Mouse (Mus musculus) mouse embryonic stem cell (cell line): ENCODE data around the gene Rad23b.

Experiments used
- in situ Hi-C, 2 experiments: fragments of 300-500 bp; cut with MboI; formaldehyde crosslinking; loops; 1 replicate in 1 of 2; 3 replicates in 1 of 2; pipeline ENCODE4 v1.14.3; 2019 to 2020; ENCODE audit warnings: low sequenced_read_pairs in 2 of 2, low pct_unique_long_range_greater_than_20kb in 1 of 2, mixed read lengths in 1 of 2; ENCODE audit not compliant: unreplicated experiment in 1 of 2

Rad23b gene

DNA sequence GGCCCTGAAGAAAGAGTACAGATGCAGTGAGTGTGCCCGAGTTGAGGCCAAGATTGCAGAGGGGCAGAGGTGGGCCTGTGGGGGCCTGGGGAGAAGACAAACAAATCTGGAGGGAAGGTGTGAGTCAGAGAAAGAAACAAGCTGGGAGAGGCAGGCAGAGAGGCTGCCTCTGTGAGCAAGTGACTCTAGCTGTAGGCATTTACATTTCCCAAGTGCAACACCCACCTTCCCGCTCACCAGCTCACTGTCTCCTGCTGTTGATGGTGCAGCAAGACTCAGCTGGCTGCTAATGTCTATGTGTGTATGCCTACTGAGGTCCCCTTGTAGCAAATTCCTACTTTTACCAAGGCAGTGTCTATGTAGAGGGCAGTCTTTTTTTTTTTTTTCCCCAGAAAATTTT is 58.2 kb downstream of the Rad23b start:
- in situ Hi-C loops = loop anchor here in 1 of 2 experiments (25.0 kb wide), 1 partner anchor 1079 kb away; no protein-coding TSS in a partner anchor

DNA sequence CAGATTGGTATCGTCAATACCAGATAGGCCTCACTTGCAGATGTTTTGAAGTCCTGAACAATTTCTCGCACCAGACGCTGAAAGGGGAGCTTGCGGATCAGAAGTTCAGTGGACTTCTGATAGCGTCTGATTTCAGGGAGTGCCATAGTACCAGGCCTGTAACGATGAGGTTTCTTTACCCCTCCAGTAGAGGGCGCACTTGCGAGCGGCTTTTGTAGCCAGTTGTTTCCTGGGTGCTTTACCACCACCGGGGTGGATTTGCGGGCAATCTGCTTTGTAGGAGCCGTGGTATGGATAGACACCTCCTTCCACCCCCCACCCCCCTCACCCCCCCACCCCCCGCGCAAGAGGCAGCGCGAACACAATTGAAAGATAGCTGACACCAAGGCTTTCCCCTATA is 59.2 kb downstream of the Rad23b start:
- in situ Hi-C loops = loop anchor here in 1 of 2 experiments (25.0 kb wide), 1 partner anchor 1078 kb away; no protein-coding TSS in a partner anchor

DNA sequence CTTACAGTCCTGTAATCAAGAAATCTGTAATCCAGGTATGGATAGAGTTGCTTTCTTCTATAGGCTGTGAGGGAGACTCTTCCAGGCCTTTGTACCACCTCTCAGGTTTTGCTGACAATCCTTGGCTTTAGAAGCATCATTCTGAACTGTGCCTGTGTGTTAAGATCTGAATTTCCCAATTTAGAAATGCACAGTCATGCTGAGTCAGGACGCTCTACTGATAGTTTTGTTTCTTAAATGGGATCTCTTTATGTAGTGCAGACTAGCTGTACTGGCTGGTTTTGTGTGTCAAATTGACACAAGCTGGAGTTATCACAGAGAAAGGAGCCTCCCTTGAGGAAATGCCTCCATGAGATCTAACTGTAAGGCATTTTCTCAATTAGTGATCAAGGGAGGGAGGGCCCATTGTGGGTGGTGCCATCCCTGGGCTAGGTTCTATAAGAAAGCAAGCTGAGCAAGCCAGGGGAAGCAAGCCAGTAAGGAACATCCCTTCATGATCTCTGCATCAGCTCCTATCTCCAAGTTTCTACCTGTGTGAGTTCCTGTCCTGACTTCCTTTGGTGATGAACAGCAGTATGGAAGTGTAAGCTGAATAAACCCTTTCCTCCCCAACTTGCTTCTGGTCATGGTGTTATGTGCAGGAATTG is 59.9 kb downstream of the Rad23b start:
- in situ Hi-C loops = loop anchor here in 1 of 2 experiments (25.0 kb wide), 1 partner anchor 1078 kb away; no protein-coding TSS in a partner anchor

DNA sequence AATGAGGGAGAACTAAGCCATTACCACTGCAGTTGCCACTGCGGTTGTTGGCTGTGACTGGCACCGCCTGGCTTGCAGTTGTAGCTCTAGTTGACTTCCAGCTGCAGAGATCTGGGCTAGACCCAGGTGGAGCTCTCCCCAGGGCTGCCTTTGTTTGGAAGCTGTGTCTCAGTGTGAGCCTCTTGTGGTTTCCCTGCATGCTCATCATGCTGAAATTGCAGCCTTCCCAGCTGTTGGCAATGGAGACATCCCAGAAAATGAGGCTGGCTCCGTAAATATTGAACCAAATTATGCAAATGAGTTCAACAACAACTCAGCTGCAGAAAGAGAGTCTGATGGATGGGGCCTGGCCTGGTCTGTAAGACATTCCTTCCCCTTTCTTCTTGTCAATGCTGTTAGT is 66.0 kb downstream of the Rad23b start:
- in situ Hi-C loops = loop anchor here in 1 of 2 experiments (25.0 kb wide), 1 partner anchor 1071 kb away; no protein-coding TSS in a partner anchor

DNA sequence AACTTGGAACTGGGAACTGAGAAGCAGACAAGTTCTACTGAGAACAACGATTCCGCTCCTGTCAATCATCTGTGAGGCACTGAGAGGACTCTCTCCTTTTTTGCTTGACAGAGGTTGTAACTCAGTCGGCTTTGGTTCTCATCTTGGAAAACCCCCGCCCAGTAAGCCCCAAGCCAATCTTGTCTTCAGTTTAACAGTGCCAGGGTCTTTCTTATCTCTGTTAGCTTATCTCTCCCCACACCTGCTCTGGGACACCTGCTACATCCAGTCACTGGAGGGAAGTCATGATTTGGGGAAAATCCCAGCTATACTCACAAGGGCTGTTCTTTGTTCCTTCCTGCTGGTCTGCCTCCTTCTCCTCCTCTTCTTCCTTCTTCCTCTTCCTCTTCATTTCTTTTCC is 76.4 kb downstream of the Rad23b start:
- in situ Hi-C loops = no loop called here
